ENCODE assay signal across 9 mouse cellular contexts in genomic region chr5:75046681-75047321, GRCm38 (mm10). TPM values are rescaled to one million over a fixed set of nuclear protein-coding genes. Genes with fewer than 3 reads are reported as not detected.
DNase-seq lines count a peak whose midpoint lies in the region; ATAC-seq and TF ChIP-seq lines count a peak whose summit lies in the region.
"Had no signal": no experiment of that assay in that cellular context is flagged by ENCODE, and none has a peak within 500 bp of the region (broad histone marks: within the 10 kb centered on the region; RNA-seq: fewer than 3 reads in every experiment).

No protein-coding gene starts in this region.

- no peaks in the 10 kb centered on the region for H3K36me3 ChIP-seq in C2C12 (ENCODE audit: control insufficient read depth, insufficient read depth)
- H3K36me3 ChIP-seq in kidney, postnatal 0 days (ENCODE audit: insufficient read depth, low read length) = no peaks in the 10 kb centered on the region

- no peaks in the 10 kb centered on the region for H3K27me3 ChIP-seq in cerebellum, adult 2 months (ENCODE audit: control insufficient read depth, insufficient read depth, low read length)
- no peaks in the 10 kb centered on the region for H3K27me3 ChIP-seq in C2C12 (ENCODE audit: control insufficient read depth, insufficient read depth, insufficient read length)
- H3K27me3 ChIP-seq in kidney, postnatal 0 days (ENCODE audit: insufficient read depth, low read length) = no peaks in the 10 kb centered on the region

- H3ac ChIP-seq in C2C12 (ENCODE audit: control insufficient read depth, insufficient read length, low read depth) = peak overlapping the region; percentile 39

- TF ChIP-seq CTCF in cerebellum, adult 2 months (IDR thresholded peaks at IDR 0.05; ENCODE audit: borderline replicate concordance, insufficient read depth, low read depth, low read length) = no peak
- TF ChIP-seq CTCF in C2C12 (IDR thresholded peaks at IDR 0.05; ENCODE audit: control insufficient read depth, insufficient read depth, insufficient read length) = no peak
- no peak for TF ChIP-seq CTCF in kidney, postnatal 0 days (IDR thresholded peaks at IDR 0.05; ENCODE audit: low read depth)

- H3K9ac ChIP-seq in kidney, postnatal 0 days (ENCODE audit: low read depth, low read length) = no peak overlapping the region

- intact Hi-C loops in gastrocnemius, postnatal 14 days (cut with DNase I; ENCODE audit: low total_unique reads) = loop anchor here (10.0 kb wide), 1 partner anchor 82 kb away; no protein-coding TSS in a partner anchor

- H3K4me2 ChIP-seq in kidney, postnatal 0 days (ENCODE audit: low read length) = peak overlapping the region; percentile 39

- H3K79me2 ChIP-seq in C2C12 (ENCODE audit: control insufficient read depth, insufficient read depth) = peaks cover 24% of the 10 kb centered on the region

- no peaks in the 10 kb centered on the region for H3K9me3 ChIP-seq in kidney, postnatal 0 days (replicated peaks; ENCODE audit: low read length)

- peaks cover 7% of the 10 kb centered on the region for H3K4me1 ChIP-seq in cerebellum, adult 2 months (ENCODE audit: control insufficient read depth, insufficient read depth, low read length)
- H3K4me1 ChIP-seq in kidney, postnatal 0 days (replicated peaks; ENCODE audit: insufficient read depth, low read length) = peaks cover 5% of the 10 kb centered on the region

- 11% methylated on average over 15 of the region's 15 CpGs for WGBS in cerebellum, adult 2 months
- 20% methylated on average over 15 of the region's 15 CpGs for WGBS in kidney, postnatal 0 days

- no peak overlapping the region for H3K27ac ChIP-seq in cerebellum, adult 2 months (ENCODE audit: insufficient read depth, low read length)
- H3K27ac ChIP-seq in kidney, postnatal 0 days = no peak overlapping the region

- peak; percentile 35 to 62 for DNase-seq in cerebellum, adult 2 months
- DNase-seq in cerebellum, postnatal 4 days (ENCODE audit: low spot score in 2 of 2) = no peak
- peak; percentile 64 for DNase-seq in gastrocnemius, postnatal 14 days
- peak; percentile 22 for DNase-seq in kidney, postnatal 0 days (ENCODE audit: low spot score)
- DNase-seq in telencephalon, adult 2 months (ENCODE audit: low read depth, low spot score) = peak; percentile 51
- no peak for DNase-seq in yolk sac, embryonic 10.5 days (ENCODE audit: low spot score)
- DNase-seq in thymus, postnatal 14 days = no peak

- ATAC-seq in kidney, postnatal 0 days (replicated peaks; ENCODE audit: low FRiP score, low read depth) = no peak

- peaks cover 15% of the 10 kb centered on the region for H3K79me3 ChIP-seq in C2C12 (ENCODE audit: low read depth)

- peak overlapping the region; percentile 43 for H3K4me3 ChIP-seq in cerebellum, adult 2 months (replicated peaks; ENCODE audit: insufficient read depth, low read depth, low read length)
- H3K4me3 ChIP-seq in C2C12 (ENCODE audit: insufficient read depth, poor library complexity, severe bottlenecking) = no peak overlapping the region
- 0 out of 2 replicates have a peak overlapping the region, but pooled peaks have one; percentile 2 for H3K4me3 ChIP-seq in kidney, postnatal 0 days (replicated peaks; ENCODE audit: low read depth, low read length)

- no peak for TF ChIP-seq POLR2A in cerebellum, adult 2 months (IDR thresholded peaks at IDR 0.05; ENCODE audit: borderline replicate concordance, insufficient read depth, low read length)

TF ChIP-seq in C2C12, 6 proteins besides CTCF, POLR2A, EP300 and RAD21:
- TF ChIP-seq FOSL1 (IDR thresholded peaks at IDR 0.05; ENCODE audit: insufficient read depth, low read length, poor library complexity, severe bottlenecking) (no peak), USF1 (IDR thresholded peaks at IDR 0.05; ENCODE audit: low read depth) (no peak), MAX (IDR thresholded peaks at IDR 0.05) (no peak), MYOD1 (IDR thresholded peaks at IDR 0.05; ENCODE audit: control insufficient read depth, insufficient read length, low read depth) (no peak), MYOG (IDR thresholded peaks at IDR 0.05; ENCODE audit: control insufficient read depth, extremely low read depth, insufficient read length) (no peak)

RNA-seq across cellular contexts. Expression of gene Chic2, which starts 2.2 kb away (rescaled TPM):
- polyA plus RNA-seq in cerebellum, adult 2 months (2012; rRNA removed) = 16.5 and 16.6 TPM in 2 replicates
- 22.0 TPM for polyA plus RNA-seq in C2C12 (2012; fragmentation: generic; extraction: Trizol)
- total RNA-seq in gastrocnemius, postnatal 14 days (2021) = 10 to 100 TPM; 16.0 to 18.1 TPM
- polyA plus RNA-seq in kidney, postnatal 0 days (2015; fragmentation: Nextera tagmentation; extraction: Ambion mirVana) = 43.3 and 51.3 TPM in 2 replicates

RNA-seq across cellular contexts. Expression of gene Gsx2, which starts 28.6 kb away (rescaled TPM):
- polyA plus RNA-seq in cerebellum, adult 2 months (2012; rRNA removed) = 0.10 TPM in 1 of 2 replicates, not detected in the other
- not detected for polyA plus RNA-seq in C2C12 (2012; fragmentation: generic; extraction: Trizol)
- total RNA-seq in gastrocnemius, postnatal 14 days (2021) = not detected
- polyA plus RNA-seq in kidney, postnatal 0 days (2015; fragmentation: Nextera tagmentation; extraction: Ambion mirVana) = not detected in 2 replicates
- total RNA-seq: common myeloid progenitor, adult 5-6 weeks had no signal

Comparison
In these comparisons a context has a peak if more than half of its experiments do, and no peak if none do; other contexts are left out.
1. DNase-seq: peak in cerebellum, adult 2 months (2 of 2), gastrocnemius, postnatal 14 days (single experiment), kidney, postnatal 0 days (single experiment) and telencephalon, adult 2 months (single experiment); none in cerebellum, postnatal 4 days (0 of 2), yolk sac, embryonic 10.5 days (single experiment) and thymus, postnatal 14 days (single experiment).